Mouse (Mus musculus) CH12F3 (cell line): ENCODE results near the gene Fbxl15.

Source experiments
- in situ Hi-C: fragments of 300-500 bp; cut with MboI; formaldehyde crosslinking; loops from 2 replicates; pipeline ENCODE4 v1.14.3; 2020; ENCODE audit warnings: low sequenced_read_pairs

Fbxl15 gene

GRCm38 (mm10) chr19:46328081-46329030 is at the start of gene Fbxl15:
TSS of gene Fbxl15 (plus strand) at chr19:46328184.
- in situ Hi-C loops, result no loop called here

GRCm38 (mm10) chr19:46282081-46282849 is 45.7 kb upstream of the Fbxl15 start:
- in situ Hi-C loops, result no loop called here

GRCm38 (mm10) chr19:46284686-46285085 is 43.3 kb upstream of the Fbxl15 start:
- in situ Hi-C loops, result no loop called here

GRCm38 (mm10) chr19:46285631-46286030 is 42.4 kb upstream of the Fbxl15 start:
- in situ Hi-C loops, result no loop called here

GRCm38 (mm10) chr19:46286047-46286446 is 41.9 kb upstream of the Fbxl15 start:
- in situ Hi-C loops, result no loop called here

- in situ Hi-C loops, result no loop called here
Observed at GRCm38 (mm10) chr19:46286926-46287325, 41.1 kb upstream of the Fbxl15 start.

GRCm38 (mm10) chr19:46287566-46287965 is 40.4 kb upstream of the Fbxl15 start:
- in situ Hi-C loops, result no loop called here

- in situ Hi-C loops, result no loop called here
Observed at GRCm38 (mm10) chr19:46290535-46291105, 37.4 kb upstream of the Fbxl15 start.

- in situ Hi-C loops, result no loop called here
Observed at GRCm38 (mm10) chr19:46296938-46297337, 31.0 kb upstream of the Fbxl15 start.

GRCm38 (mm10) chr19:46300294-46301045 is 27.5 kb upstream of the Fbxl15 start:
- in situ Hi-C loops, result no loop called here

GRCm38 (mm10) chr19:46302551-46302950 is 25.4 kb upstream of the Fbxl15 start:
- in situ Hi-C loops, result no loop called here

- in situ Hi-C loops, result no loop called here
Observed at GRCm38 (mm10) chr19:46303251-46304215, 24.5 kb upstream of the Fbxl15 start.

- in situ Hi-C loops, result no loop called here
Observed at GRCm38 (mm10) chr19:46304216-46304841, 23.7 kb upstream of the Fbxl15 start, which contains the start of gene Nfkb2. TSS of gene Nfkb2 (plus strand) at chr19:46304320.

- in situ Hi-C loops, result no loop called here
Observed at GRCm38 (mm10) chr19:46304908-46305333, 23.1 kb upstream of the Fbxl15 start.

GRCm38 (mm10) chr19:46305432-46306267 is 22.3 kb upstream of the Fbxl15 start:
- in situ Hi-C loops, result no loop called here

GRCm38 (mm10) chr19:46306268-46306610 is 21.7 kb upstream of the Fbxl15 start:
- in situ Hi-C loops, result no loop called here

- in situ Hi-C loops, result no loop called here
Observed at GRCm38 (mm10) chr19:46306751-46307289, 21.2 kb upstream of the Fbxl15 start.

GRCm38 (mm10) chr19:46307781-46308180 is 20.2 kb upstream of the Fbxl15 start:
- in situ Hi-C loops, result no loop called here
